ENCODE assay signal across 15 mouse cellular contexts in the genomic region with DNA sequence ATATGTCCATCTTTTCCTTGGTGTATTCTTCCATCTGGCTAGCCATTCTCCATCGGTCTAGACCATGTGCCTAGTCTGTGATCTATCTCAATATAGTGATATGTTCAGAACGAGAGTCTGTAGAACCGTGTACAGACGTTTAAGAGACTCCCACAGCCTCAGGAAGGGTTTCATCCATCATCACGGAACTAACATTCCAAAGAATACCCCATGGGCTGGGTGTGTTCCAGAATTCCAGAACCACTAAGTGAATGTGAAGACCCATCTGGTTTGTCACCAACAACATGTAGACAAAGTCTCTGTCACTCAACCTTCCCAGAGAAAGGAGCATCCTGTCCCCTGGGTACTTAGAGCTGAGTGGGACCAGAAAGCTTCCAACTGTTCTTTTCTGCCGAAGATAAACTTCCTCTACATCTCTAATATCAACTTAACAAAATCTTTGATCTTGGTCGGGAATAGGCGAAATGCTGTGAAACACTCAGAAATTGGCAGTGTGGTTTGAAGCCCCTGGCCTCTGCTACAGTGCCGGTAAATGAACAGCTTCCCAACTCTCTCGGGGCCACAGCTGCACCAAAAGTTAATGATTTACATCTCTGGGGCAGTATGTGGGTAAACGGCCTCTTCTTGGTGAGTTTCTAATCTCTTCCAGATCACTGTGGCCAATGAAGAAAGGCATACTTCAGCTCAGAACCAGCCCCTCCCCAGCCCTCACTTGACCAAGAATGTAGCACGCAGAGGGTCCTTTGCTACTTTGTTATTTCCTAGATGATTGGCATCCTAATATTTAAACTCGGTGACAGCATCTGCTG.
DNase-seq lines count a peak whose midpoint lies in the region; ATAC-seq lines count a peak whose summit lies in the region.
"Had no signal": no experiment of that assay in that cellular context is flagged by ENCODE, and none has a peak within 500 bp of the region (broad histone marks: within the 10 kb centered on the region; RNA-seq: fewer than 3 reads in every experiment).

No protein-coding gene starts in this region.

- H3K36me3 ChIP-seq in heart, embryonic 15.5 days = no peaks in the 10 kb centered on the region
- H3K36me3 ChIP-seq in heart, embryonic 12.5 days = no peaks in the 10 kb centered on the region
- no peaks in the 10 kb centered on the region for H3K36me3 ChIP-seq in intestine, embryonic 15.5 days

- H3K27ac ChIP-seq in heart, embryonic 15.5 days = 0 out of 2 replicates have a peak overlapping the region, but pooled peaks have one; percentile 10
- H3K27ac ChIP-seq in heart, embryonic 12.5 days (ENCODE audit: poor library complexity, severe bottlenecking) = no peak overlapping the region
- H3K27ac ChIP-seq in intestine, embryonic 15.5 days = 0 out of 2 replicates have a peak overlapping the region, but pooled peaks have one; percentile 42
- H3K27ac ChIP-seq: liver, embryonic 14.5 days had no signal

- H3K4me1 ChIP-seq in heart, embryonic 15.5 days (replicated peaks) = peaks cover 70% of the 10 kb centered on the region
- peaks cover 76% of the 10 kb centered on the region for H3K4me1 ChIP-seq in heart, embryonic 12.5 days (replicated peaks)
- H3K4me1 ChIP-seq in intestine, embryonic 15.5 days (replicated peaks) = peaks cover 24% of the 10 kb centered on the region

- H3K9ac ChIP-seq in heart, embryonic 15.5 days = no peak overlapping the region
- no peak overlapping the region for H3K9ac ChIP-seq in heart, embryonic 12.5 days
- H3K9ac ChIP-seq in intestine, embryonic 15.5 days = no peak overlapping the region
- H3K9ac ChIP-seq: forebrain, postnatal 0 days; liver, embryonic 14.5 days had no signal

- no peak overlapping the region for H3K4me3 ChIP-seq in heart, embryonic 15.5 days
- H3K4me3 ChIP-seq in heart, embryonic 12.5 days = no peak overlapping the region
- H3K4me3 ChIP-seq in intestine, embryonic 15.5 days (replicated peaks) = no peak overlapping the region
- H3K4me3 ChIP-seq: erythroblast, embryonic 14.5 days had no signal

- DNase-seq in kidney, postnatal 25 days = peak; percentile 36 to 58
- DNase-seq in lung, postnatal 14 days = peak; percentile 56
- DNase-seq in cerebellum, adult 8-10 months = no peak
- no peak for DNase-seq in frontal cortex, postnatal 14 days (ENCODE audit: low spot score in 2 of 2)
- DNase-seq in thymus, adult 18-20 months = no peak
- DNase-seq: adrenal gland, adult 8-10 months; cerebellum, adult 9-11 months; forebrain, postnatal 0 days; midbrain, embryonic 14.5 days; right cerebral cortex, postnatal 25 days had no signal

- no peaks in the 10 kb centered on the region for H3K9me3 ChIP-seq in heart, embryonic 15.5 days (replicated peaks)
- no peaks in the 10 kb centered on the region for H3K9me3 ChIP-seq in heart, embryonic 12.5 days (replicated peaks)
- H3K9me3 ChIP-seq in intestine, embryonic 15.5 days = no peaks in the 10 kb centered on the region

- H3K27me3 ChIP-seq in heart, embryonic 15.5 days = no peaks in the 10 kb centered on the region
- no peaks in the 10 kb centered on the region for H3K27me3 ChIP-seq in heart, embryonic 12.5 days (replicated peaks)
- H3K27me3 ChIP-seq in intestine, embryonic 15.5 days (replicated peaks) = no peaks in the 10 kb centered on the region

- no peak overlapping the region for H3K4me2 ChIP-seq in heart, embryonic 15.5 days
- H3K4me2 ChIP-seq in heart, embryonic 12.5 days = no peak overlapping the region
- H3K4me2 ChIP-seq in intestine, embryonic 15.5 days (replicated peaks) = peak overlapping the region; percentile 8; the same call in 1 of the 2 replicates

- WGBS in heart, embryonic 15.5 days = 54% methylated on average over 13 of the region's 13 CpGs
- WGBS in heart, embryonic 12.5 days = 72% methylated on average over 13 of the region's 13 CpGs
- 40% methylated on average over 13 of the region's 13 CpGs for WGBS in intestine, embryonic 15.5 days

- ATAC-seq in heart, embryonic 15.5 days (replicated peaks; ENCODE audit: insufficient number of reproducible peaks, insufficient read depth, low FRiP score, low read depth) = no peak
- no peak for ATAC-seq in heart, embryonic 12.5 days (ENCODE audit: insufficient number of reproducible peaks, low FRiP score)
- peak; percentile 88 for ATAC-seq in intestine, embryonic 15.5 days
- ATAC-seq: forebrain, postnatal 0 days had no signal

Comparison
In these comparisons a context has a peak if more than half of its experiments do, and no peak if none do; other contexts are left out.
1. DNase-seq: peak in kidney, postnatal 25 days (2 of 2) and lung, postnatal 14 days (single experiment); none in cerebellum, adult 8-10 months (single experiment), frontal cortex, postnatal 14 days (0 of 2) and thymus, adult 18-20 months (0 of 2).